Mouse (Mus musculus) midbrain, embryonic 11.5 days (tissue): ENCODE measurements around the gene Unc45b. TPM values are rescaled to one million over a fixed set of nuclear protein-coding genes. Genes with fewer than 3 reads are reported as not detected.
"Not testable (repeated sequence)": the region's sequence is repeated elsewhere in the genome, so short reads cannot be mapped to it uniquely, and the experiment has no call there.

ENCODE experiments used
- ATAC-seq: fragments of 200-750 bp; cut with Nextera tagmentation; 2 replicates; pipeline ENCODE4 v1.8.0; 2017; ENCODE audit warnings: moderate TSS enrichment, moderate library complexity; ENCODE audit not compliant: low FRiP score
- DNase-seq: peaks from one replicate; pipeline ENCODE4 v3.0.0; 2015; ENCODE audit warnings: low spot score; ENCODE audit errors: missing footprints
- H3K27ac ChIP-seq: fragments of 300-500 bp; sonication (generic); 2 replicates; pipeline ENCODE4 v1.5.1; 2014; ENCODE audit warnings: low read depth, low read length
- H3K27me3 ChIP-seq: fragments of 300-500 bp; sonication (generic); 2 replicates; pipeline ENCODE4 v1.6.1; 2014; ENCODE audit warnings: mild to moderate bottlenecking, low read length, moderate library complexity, mixed read lengths; ENCODE audit not compliant: control insufficient read depth, insufficient read depth
- H3K36me3 ChIP-seq: fragments of 300-500 bp; sonication (generic); 2 replicates; pipeline ENCODE4 v1.6.1; 2014; ENCODE audit warnings: mild to moderate bottlenecking, low read length, moderate library complexity, mixed read lengths; ENCODE audit not compliant: control insufficient read depth, insufficient read depth
- H3K4me1 ChIP-seq: fragments of 300-500 bp; sonication (generic); 2 replicates; pipeline ENCODE4 v1.6.1; 2014; ENCODE audit warnings: low read length; ENCODE audit not compliant: control insufficient read depth, insufficient read depth
- H3K4me2 ChIP-seq: fragments of 300-500 bp; sonication (generic); 2 replicates; pipeline ENCODE4 v1.6.1; 2014; ENCODE audit warnings: mild to moderate bottlenecking, moderate library complexity
- H3K4me3 ChIP-seq: fragments of 300-500 bp; sonication (generic); 2 replicates; pipeline ENCODE4 v1.5.1; 2014; ENCODE audit warnings: low read depth, low read length
- H3K9ac ChIP-seq: fragments of 300-500 bp; sonication (generic); 2 replicates; pipeline ENCODE4 v1.6.1; 2014; ENCODE audit warnings: low read length
- H3K9me3 ChIP-seq: fragments of 300-500 bp; sonication (generic); 2 replicates; pipeline ENCODE4 v1.6.1; 2016; ENCODE audit warnings: low read length; ENCODE audit not compliant: control insufficient read depth
- WGBS: fragments of 180-500 bp; shearing (Covaris S2); extraction: QIAGEN DNeasy Blood & Tissue Kit; methylation state at CpG from one replicate; pipeline ENCODE4 v1.1.7; 2014; 5-methylcytosine and 5-hydroxymethylcytosine counted together
- polyA plus RNA-seq: library from polyadenylated mRNA; unstranded; fragments of >200 nt; fragmentation: Nextera tagmentation; extraction: Ambion mirVana; gene quantifications from 2 replicates; pipeline ENCODE4 v1.2.1, GENCODE M21; 2014

Gene Unc45b
- polyA plus RNA-seq, 1 experiment from 2014 or later: 0.10 TPM

DNA sequence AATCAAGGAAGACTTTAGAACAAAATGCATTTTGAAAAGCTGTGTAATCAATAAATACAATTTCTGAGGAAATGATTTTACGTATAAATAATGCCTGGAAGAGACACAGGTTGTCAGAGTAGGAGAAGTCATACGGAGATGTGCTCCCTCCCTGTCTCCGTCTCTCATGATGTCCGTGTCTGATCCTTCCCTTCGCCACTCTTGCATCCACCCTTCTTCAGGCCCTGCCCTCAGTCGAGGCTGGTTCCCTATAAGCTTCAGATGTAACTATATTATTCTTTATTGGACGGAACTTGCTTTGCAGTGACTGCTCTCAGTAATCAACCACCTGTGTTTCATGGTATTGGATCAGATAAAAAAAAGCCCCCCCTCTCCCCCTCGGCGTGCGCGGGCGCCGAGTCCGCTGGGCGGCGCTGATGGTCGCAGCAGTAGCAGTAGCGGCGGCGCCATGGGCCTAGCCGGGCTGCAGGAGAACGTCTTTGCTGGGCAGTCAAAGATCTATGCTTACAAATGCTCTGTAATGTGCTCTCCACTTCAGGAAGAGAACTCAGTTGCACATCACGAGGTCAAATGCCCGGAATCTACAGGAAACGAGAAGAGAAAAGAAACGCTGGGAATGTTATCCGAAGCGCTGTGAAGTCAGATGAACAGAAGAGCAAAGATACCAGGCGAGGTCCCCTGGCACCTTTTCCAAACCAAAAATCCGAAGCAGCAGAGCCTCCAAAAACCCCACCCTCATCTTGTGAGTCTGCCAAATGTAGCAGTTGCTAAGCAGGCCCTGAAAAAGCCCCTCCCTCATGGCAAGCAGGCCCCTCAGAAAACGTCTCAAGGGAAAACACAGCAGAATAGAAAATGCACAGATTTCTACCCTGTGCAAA lies 60.6 kb downstream of the Unc45b start:
- peak; percentile 94 for DNase-seq
- H3K27me3 ChIP-seq: no peaks in the 10 kb centered on the region
- H3K4me2 ChIP-seq: peak overlapping the region; percentile 44
- no peak overlapping the region for H3K27ac ChIP-seq
- H3K36me3 ChIP-seq: no peaks in the 10 kb centered on the region
- 9% methylated on average over 31 of the region's 31 CpGs for WGBS
- H3K9me3 ChIP-seq: no peaks in the 10 kb centered on the region
- no peaks in the 10 kb centered on the region; the same call in 1 of the 2 replicates for H3K4me1 ChIP-seq
- peak overlapping the region; percentile 37 for H3K9ac ChIP-seq
- peak overlapping the region; percentile 12 for H3K4me3 ChIP-seq
- ATAC-seq: peak; percentile 52; the same call in 1 of the 2 replicates

DNA sequence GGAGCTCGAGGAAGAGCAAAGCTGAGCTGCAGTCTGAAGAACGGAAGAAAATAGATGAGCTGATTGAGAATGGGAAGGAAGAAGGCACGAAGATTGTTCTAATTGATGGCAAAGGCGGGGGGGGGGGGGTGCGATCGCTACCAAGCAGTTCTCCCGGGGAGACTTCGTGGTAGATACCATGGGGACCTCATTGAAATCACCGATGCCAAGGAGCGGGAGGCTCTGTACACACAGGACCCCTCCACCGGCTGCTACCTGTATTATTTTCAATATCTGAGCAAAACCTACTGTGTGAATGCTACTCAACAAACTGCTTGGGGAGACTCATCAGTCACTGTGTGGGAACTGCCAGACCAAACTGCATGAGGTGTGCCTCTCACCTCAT lies 61.2 kb downstream of the Unc45b start:
- Histone ChIP-seq H3K4me1 (no peaks in the 10 kb centered on the region; the same call in 1 of the 2 replicates), H3K4me3 (no peak overlapping the region), H3K27ac (no peak overlapping the region), H3K9me3 (no peaks in the 10 kb centered on the region), H3K36me3 (no peaks in the 10 kb centered on the region), H3K4me2 (peak overlapping the region; percentile 44), H3K9ac (peak overlapping the region; percentile 37; the same call in 1 of the 2 replicates), H3K27me3 (no peaks in the 10 kb centered on the region)
- WGBS: 80% methylated on average over 11 of the region's 11 CpGs
- no peak for ATAC-seq
- DNase-seq: no peak

DNA sequence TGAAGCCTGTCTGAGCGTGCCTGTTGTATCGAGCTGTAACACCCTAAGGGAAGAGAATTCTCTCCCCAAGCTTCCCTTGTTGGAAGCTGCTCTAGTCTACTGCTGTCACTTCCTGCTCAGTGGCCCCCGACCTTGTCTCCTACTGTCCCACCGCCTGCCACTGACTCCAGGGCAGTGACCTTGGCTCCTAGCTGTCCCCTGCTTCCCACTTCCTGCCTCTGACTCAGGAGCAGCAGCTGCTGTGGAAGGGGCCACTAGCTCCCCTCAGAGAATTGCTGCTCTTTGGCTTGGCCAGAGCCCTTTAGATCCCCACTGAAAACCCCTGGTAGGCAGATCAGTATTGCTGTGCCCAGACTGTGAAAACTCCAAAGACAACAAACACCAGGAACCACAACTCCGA lies 63.6 kb downstream of the Unc45b start:
- ATAC-seq (no peak), DNase-seq (no peak)
- Histone ChIP-seq H3K4me1 (no peaks in the 10 kb centered on the region; the same call in 1 of the 2 replicates), H3K27ac (no peak overlapping the region), H3K9ac (no peak overlapping the region), H3K9me3 (no peaks in the 10 kb centered on the region), H3K27me3 (no peaks in the 10 kb centered on the region), H3K36me3 (no peaks in the 10 kb centered on the region), H3K4me2 (no peak overlapping the region), H3K4me3 (no peak overlapping the region)
- WGBS: 57% methylated on average over 5 of the region's 5 CpGs

DNA sequence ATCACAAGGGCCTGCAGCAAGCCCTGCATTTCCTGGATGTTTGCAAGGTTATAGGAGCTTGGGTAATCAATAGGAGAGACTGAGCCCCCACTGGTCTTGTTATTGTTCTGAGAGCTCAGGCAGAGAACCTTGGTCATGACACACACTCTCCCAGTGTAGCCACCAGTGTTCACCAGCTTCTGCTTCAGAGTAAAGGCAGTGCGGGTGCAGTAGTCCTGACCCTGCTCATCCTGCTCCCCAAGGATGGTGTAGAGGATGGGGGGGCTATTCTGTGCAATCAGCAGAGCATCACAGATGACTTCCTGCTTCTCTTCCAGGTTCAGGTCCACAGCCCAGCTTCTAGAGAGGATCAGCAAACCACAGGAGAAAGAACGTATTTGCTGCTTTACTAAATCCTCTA lies 72.1 kb downstream of the Unc45b start:
- WGBS: 80% methylated on average over 2 of the region's 2 CpGs
- not testable (repeated sequence) for H3K4me1 ChIP-seq, H3K27ac ChIP-seq, H3K4me3 ChIP-seq, H3K36me3 ChIP-seq, ATAC-seq, H3K9me3 ChIP-seq, H3K4me2 ChIP-seq, DNase-seq, H3K27me3 ChIP-seq, H3K9ac ChIP-seq

DNA sequence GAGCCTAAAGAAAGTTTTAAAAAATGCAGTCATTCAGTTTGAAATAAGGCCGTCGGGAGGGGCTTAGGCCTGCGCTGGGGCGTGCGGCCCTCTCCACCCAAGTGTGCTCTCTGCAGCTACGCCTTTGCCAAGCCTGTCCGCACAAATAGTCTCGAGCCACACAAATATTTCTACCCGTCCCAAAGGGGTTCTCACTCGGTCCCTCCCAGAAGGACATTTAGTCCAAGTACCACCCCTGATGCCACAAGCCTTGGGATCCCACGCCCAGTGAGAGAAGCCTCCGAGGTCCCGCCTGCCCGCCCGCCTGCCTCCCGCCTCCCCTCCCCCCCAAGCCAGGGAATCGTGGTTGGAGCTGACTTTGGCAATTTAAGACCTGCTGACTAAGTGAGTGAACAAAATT lies 72.8 kb downstream of the Unc45b start:
- no peak for DNase-seq
- no peak overlapping the region for H3K4me3 ChIP-seq
- H3K4me1 ChIP-seq: no peaks in the 10 kb centered on the region
- no peak overlapping the region for H3K27ac ChIP-seq
- no peak overlapping the region for H3K4me2 ChIP-seq
- H3K27me3 ChIP-seq: no peaks in the 10 kb centered on the region
- H3K36me3 ChIP-seq: no peaks in the 10 kb centered on the region
- no peaks in the 10 kb centered on the region for H3K9me3 ChIP-seq
- no peak overlapping the region for H3K9ac ChIP-seq
- WGBS: 80% methylated on average over 17 of the region's 17 CpGs
- ATAC-seq: no peak

DNA sequence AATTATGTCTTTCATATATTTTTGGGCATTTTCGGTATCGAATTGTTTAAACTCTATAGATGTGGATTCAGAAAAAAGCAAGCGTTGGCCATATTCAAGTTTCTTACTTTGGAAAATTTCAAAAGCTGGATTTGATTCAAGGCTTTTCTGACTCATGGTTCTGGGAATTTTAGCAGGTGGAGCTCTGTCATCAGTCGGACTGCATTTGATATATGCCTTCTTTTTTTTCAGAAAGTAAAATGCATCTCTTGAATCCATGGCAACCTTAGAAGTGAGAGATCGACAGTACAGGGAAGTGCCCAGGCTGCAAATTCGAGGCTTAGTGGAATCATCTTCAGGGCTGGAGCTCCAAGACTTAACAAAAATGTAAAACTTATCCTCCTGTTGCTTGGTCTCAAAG lies 77.3 kb downstream of the Unc45b start:
- Histone ChIP-seq H3K9ac (no peak overlapping the region), H3K4me3 (no peak overlapping the region), H3K27ac (no peak overlapping the region), H3K4me1 (peaks cover 7% of the 10 kb centered on the region), H3K4me2 (no peak overlapping the region), H3K36me3 (no peaks in the 10 kb centered on the region), H3K9me3 (no peaks in the 10 kb centered on the region), H3K27me3 (peaks cover 3% of the 10 kb centered on the region; the same call in 1 of the 2 replicates)
- DNase-seq (no peak), ATAC-seq (no peak)
- WGBS: 84% methylated on average over 6 of the region's 6 CpGs

DNA sequence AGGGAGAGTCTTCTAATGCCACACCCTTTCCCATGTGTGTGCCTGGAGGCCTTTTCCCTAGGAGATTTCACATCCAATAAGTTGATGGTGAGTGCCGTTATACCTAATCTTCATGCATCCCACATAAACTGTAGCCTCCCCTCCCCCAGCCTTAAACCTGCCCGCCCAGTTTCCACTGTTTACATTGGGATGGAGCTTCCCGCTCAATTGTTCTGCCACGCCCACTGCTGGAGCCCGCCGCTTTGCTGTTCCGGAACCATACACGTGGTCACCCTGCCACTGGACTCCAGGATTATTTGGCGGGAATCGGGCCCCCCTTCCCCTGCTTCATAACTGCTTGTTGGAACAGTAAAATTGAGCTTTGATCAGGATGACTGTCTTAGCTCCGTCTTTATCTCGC lies 79.0 kb downstream of the Unc45b start:
- Histone ChIP-seq H3K4me3 (no peak overlapping the region), H3K9me3 (no peaks in the 10 kb centered on the region), H3K9ac (no peak overlapping the region), H3K36me3 (no peaks in the 10 kb centered on the region), H3K4me2 (no peak overlapping the region), H3K27ac (no peak overlapping the region), H3K4me1 (peaks cover 7% of the 10 kb centered on the region), H3K27me3 (peaks cover 3% of the 10 kb centered on the region; the same call in 1 of the 2 replicates)
- ATAC-seq (no peak), DNase-seq (no peak)
- 36% methylated on average over 12 of the region's 12 CpGs for WGBS

DNA sequence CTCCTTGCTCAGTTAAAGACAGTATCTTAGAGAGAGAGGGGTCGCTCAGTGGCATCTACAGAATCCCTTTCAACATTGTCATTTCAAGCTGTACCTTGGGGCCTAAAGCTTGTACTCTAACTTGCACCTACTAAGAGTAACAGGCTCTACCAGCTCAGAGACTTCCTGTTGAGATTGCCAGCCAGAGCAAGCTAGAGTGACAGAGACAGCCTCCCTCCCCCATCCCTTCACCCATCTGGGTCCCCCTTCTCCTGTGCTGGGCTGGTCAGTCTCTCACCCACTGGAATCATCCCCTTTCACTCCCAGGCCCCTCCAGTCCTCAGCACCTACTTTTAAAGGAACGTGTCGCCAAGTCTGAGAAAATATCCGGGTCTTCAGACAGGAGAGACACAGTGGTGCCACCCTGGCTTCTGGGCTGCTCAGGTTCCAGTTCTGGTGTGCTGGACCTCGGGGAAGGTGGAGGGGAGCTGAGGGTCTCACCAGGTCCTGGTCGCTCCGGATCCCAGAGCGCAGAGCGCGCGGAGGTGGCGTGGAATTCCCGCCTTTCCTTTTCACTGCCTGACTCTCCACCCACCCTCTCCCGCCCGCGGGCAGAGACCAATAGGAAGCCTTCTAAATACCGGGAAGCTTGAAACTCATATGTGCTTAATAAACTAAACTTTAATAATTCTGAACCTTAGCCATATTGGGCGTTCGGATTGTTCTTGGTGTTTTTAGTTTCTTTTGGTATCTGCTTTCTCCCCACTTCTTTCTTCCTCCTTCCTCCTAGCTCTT lies 80.4 kb downstream of the Unc45b start:
- 14% methylated on average over 19 of the region's 19 CpGs for WGBS
- ATAC-seq, H3K36me3 ChIP-seq, H3K9me3 ChIP-seq, H3K27me3 ChIP-seq, H3K27ac ChIP-seq, H3K4me1 ChIP-seq: not testable (repeated sequence)
- Histone ChIP-seq H3K4me3 (peak overlapping the region; percentile 25; the same call in 1 of the 2 replicates), H3K4me2 (peak overlapping the region; percentile 59), H3K9ac (peak overlapping the region; percentile 47; the same call in 1 of the 2 replicates)
- peak; percentile 89 for DNase-seq
